Mouse (Mus musculus) kidney, adult 2 months (tissue): ENCODE data around the gene Chd3. TPM values are rescaled to one million over a fixed set of nuclear protein-coding genes. Genes with fewer than 3 reads are reported as not detected.

Source experiments
- DNase-seq: peaks from one replicate; pipeline ENCODE4 v3.0.0; 2021
- H3K27ac ChIP-seq: fragments of 200-500 bp; 2 replicates; pipeline ENCODE4 v1.5.1; 2012; ENCODE audit warnings: low read depth, low read length, control low read depth, inconsistent platforms; ENCODE audit not compliant: insufficient read depth
- H3K27me3 ChIP-seq: fragments of 200-500 bp; replicated peaks from 2 replicates; pipeline ENCODE4 v1.6.1; 2012; ENCODE audit warnings: mild to moderate bottlenecking, moderate library complexity, low read length, inconsistent platforms; ENCODE audit not compliant: control insufficient read depth, insufficient read depth
- H3K36me3 ChIP-seq: fragments of 200-500 bp; 2 replicates; pipeline ENCODE4 v1.6.1; 2012; ENCODE audit warnings: mild to moderate bottlenecking, moderate library complexity, low read length, inconsistent platforms; ENCODE audit not compliant: control insufficient read depth, insufficient read depth
- H3K4me1 ChIP-seq: fragments of 200-500 bp; 2 replicates; pipeline ENCODE4 v1.6.1; 2011; ENCODE audit warnings: low read length; ENCODE audit not compliant: control insufficient read depth, insufficient read depth
- H3K4me3 ChIP-seq: fragments of 200-500 bp; 2 replicates; pipeline ENCODE4 v1.5.1; 2011; ENCODE audit warnings: mild to moderate bottlenecking, low read depth, low read length, control low read depth; ENCODE audit not compliant: insufficient read depth
- CTCF ChIP-seq: fragments of 200-500 bp; conservative IDR thresholded peaks from 2 replicates; pipeline ENCODE4 v1.5.1; 2011; ENCODE audit warnings: low read depth, mild to moderate bottlenecking, control low read depth, low read length, moderate library complexity, mixed read lengths; ENCODE audit not compliant: insufficient read depth, insufficient read length
- POLR2A ChIP-seq: fragments of 200-500 bp; IDR thresholded peaks from one replicate; pipeline ENCODE4 v1.6.1; 2011; ENCODE audit warnings: low read depth, low read length, control low read depth
- WGBS: fragments of 180-500 bp; shearing (Covaris S2); methylation state at CpG from one replicate; pipeline ENCODE4 v1.1.7; 2018; 5-methylcytosine and 5-hydroxymethylcytosine counted together
- polyA plus RNA-seq: library from polyadenylated mRNA; depleted of rRNA; stranded (reverse); fragments of >200 nt; gene quantifications from 2 replicates; pipeline ENCODE4 v1.2.3, GENCODE M21; 2012

The Chd3 gene
- polyA plus RNA-seq, 1 experiment = 168 TPM

GRCm38 (mm10) chr11:69356544-69356943 lies 12.7 kb downstream of the Chd3 start:
- Histone ChIP-seq H3K4me1 (no peaks in the 10 kb centered on the region; the same call in 1 of the 2 replicates), H3K27ac (no peak overlapping the region), H3K27me3 (no peaks in the 10 kb centered on the region), H3K36me3 (peaks cover 15% of the 10 kb centered on the region), H3K4me3 (no peak overlapping the region)
- no peak for TF ChIP-seq CTCF
- TF ChIP-seq POLR2A = no peak
- DNase-seq = no peak
- WGBS = 88% methylated on average over 5 of the region's 5 CpGs

- Histone ChIP-seq H3K27me3 (no peaks in the 10 kb centered on the region), H3K4me3 (no peak overlapping the region), H3K27ac (no peak overlapping the region), H3K36me3 (peaks cover 4% of the 10 kb centered on the region), H3K4me1 (no peaks in the 10 kb centered on the region)
- TF ChIP-seq CTCF = no peak
- 90% methylated on average over 25 of the region's 26 CpGs for WGBS
- no peak for DNase-seq
Observed at GRCm38 (mm10) chr11:69346441-69346840, 22.8 kb downstream of the Chd3 start.

GRCm38 (mm10) chr11:69340161-69341131 lies 28.8 kb downstream of the Chd3 start, which contains the start of gene Rnf227:
Rnf227 (plus strand) TSS chr11:69340461.
- H3K27ac ChIP-seq = no peak within 1 kb of the TSS
- WGBS = 3% methylated on average over 99 of the region's 99 CpGs

GRCm38 (mm10) chr11:69334796-69335195 lies 34.4 kb downstream of the Chd3 start:
- WGBS = 73% methylated on average over 4 of the region's 4 CpGs
- H3K36me3 ChIP-seq = no peaks in the 10 kb centered on the region
- peaks cover 7% of the 10 kb centered on the region; the same call in 1 of the 2 replicates for H3K4me1 ChIP-seq
- DNase-seq = no peak
- no peaks in the 10 kb centered on the region for H3K27me3 ChIP-seq
- TF ChIP-seq POLR2A = no peak
- TF ChIP-seq CTCF = no peak
- H3K27ac ChIP-seq = no peak overlapping the region
- H3K4me3 ChIP-seq = no peak overlapping the region

More at GRCm38 (mm10) chr11:69340161-69341131, 28.8 kb downstream of the Chd3 start, which contains the start of gene Rnf227:
- Histone ChIP-seq H3K27me3 (no peaks in the 10 kb centered on the region), H3K4me3 (peak within 1 kb of the TSS; percentile 51), H3K4me1 (peaks cover 2% of the 10 kb centered on the region; the same call in 1 of the 2 replicates), H3K36me3 (no peaks in the 10 kb centered on the region)
- no peak for TF ChIP-seq POLR2A
- TF ChIP-seq CTCF = no peak
- DNase-seq = peak; percentile 65

- Histone ChIP-seq H3K27ac (no peak overlapping the region), H3K4me1 (peaks cover 7% of the 10 kb centered on the region; the same call in 1 of the 2 replicates), H3K27me3 (no peaks in the 10 kb centered on the region), H3K36me3 (no peaks in the 10 kb centered on the region), H3K4me3 (no peak overlapping the region)
- 45% methylated on average over 3 of the region's 3 CpGs for WGBS
- TF ChIP-seq POLR2A (no peak), CTCF (peak; percentile 29; the same call in 1 of the 2 replicates)
- DNase-seq = no peak
Observed at GRCm38 (mm10) chr11:69333922-69334321, 35.3 kb downstream of the Chd3 start.

GRCm38 (mm10) chr11:69332713-69333253 lies 36.4 kb downstream of the Chd3 start:
- Histone ChIP-seq H3K27ac (no peak overlapping the region), H3K4me1 (peaks cover 7% of the 10 kb centered on the region; the same call in 1 of the 2 replicates)

More at GRCm38 (mm10) chr11:69332713-69333253, 36.4 kb downstream of the Chd3 start:
- no peaks in the 10 kb centered on the region for H3K36me3 ChIP-seq
- no peak for DNase-seq
- H3K4me3 ChIP-seq = no peak overlapping the region
- no peak for TF ChIP-seq POLR2A
- no peak for TF ChIP-seq CTCF
- H3K27me3 ChIP-seq = no peaks in the 10 kb centered on the region
- WGBS = 51% methylated on average over 8 of the region's 8 CpGs
